Mouse (Mus musculus): ENCODE data around the gene Tmem132b. TPM values are rescaled to one million over a fixed set of nuclear protein-coding genes. Genes with fewer than 3 reads are reported as not detected.
A peak's percentile ranks its signal among the peaks of the same experiment; 100 is the strongest.

Tmem132b gene
- polyA plus RNA-seq, 1 experiment from 2014 or later = not detected

DNA sequence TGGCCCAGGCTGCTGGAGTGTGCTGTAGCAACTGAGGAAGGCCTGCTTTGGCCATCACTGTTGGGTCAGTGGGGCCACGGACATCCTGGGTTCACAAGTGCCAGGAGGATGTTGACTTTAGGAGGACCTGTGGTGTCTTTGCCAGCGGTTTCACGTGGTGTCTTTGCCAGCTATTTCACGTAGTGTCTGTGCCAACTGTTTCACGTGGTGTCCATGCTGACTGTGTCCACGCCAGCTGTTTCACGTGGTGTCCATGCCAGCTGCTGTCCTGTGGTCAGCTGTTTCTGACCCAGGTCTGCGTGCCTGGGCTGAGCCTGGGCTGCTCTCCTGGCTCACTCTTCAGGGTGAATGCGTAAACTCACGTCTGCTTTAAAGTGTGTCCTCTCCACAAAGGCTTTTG is 35.9 kb upstream of the Tmem132b start:
- Histone ChIP-seq H3K4me2 (ENCODE audit: low read depth, low read length) (no peak overlapping the region), H3K36me3 (replicated peaks; ENCODE audit: insufficient read depth, low read length) (peaks cover 19% of the 10 kb centered on the region), H3K27me3 (ENCODE audit: insufficient read depth, low read length) (no peaks in the 10 kb centered on the region), H3K9ac (replicated peaks) (no peak overlapping the region), H3K27ac (ENCODE audit: low read depth) (no peak overlapping the region), H3K4me3 (ENCODE audit: low read depth, low read length) (no peak overlapping the region), H3K9me3 (ENCODE audit: low read length) (no peaks in the 10 kb centered on the region), H3K4me1 (ENCODE audit: insufficient read depth) (no peaks in the 10 kb centered on the region)
- ATAC-seq = no peak
- no peak for DNase-seq
- no peak for TF ChIP-seq CTCF (IDR thresholded peaks at IDR 0.05; ENCODE audit: low read depth)
- TF ChIP-seq EP300 (IDR thresholded peaks at IDR 0.05; ENCODE audit: low read depth) = no peak
- WGBS (ENCODE audit: insufficient replicate concordance) = 86% methylated on average over 10 of the region's 10 CpGs

- Histone ChIP-seq H3K9ac (replicated peaks) (no peak overlapping the region), H3K36me3 (replicated peaks; ENCODE audit: insufficient read depth, low read length) (peaks cover 18% of the 10 kb centered on the region; the same call in 1 of the 2 replicates), H3K27me3 (ENCODE audit: insufficient read depth, low read length) (no peaks in the 10 kb centered on the region), H3K4me2 (ENCODE audit: low read depth, low read length) (no peak overlapping the region), H3K4me3 (ENCODE audit: low read depth, low read length) (no peak overlapping the region), H3K27ac (ENCODE audit: low read depth) (no peak overlapping the region), H3K9me3 (ENCODE audit: low read length) (no peaks in the 10 kb centered on the region), H3K4me1 (ENCODE audit: insufficient read depth) (no peaks in the 10 kb centered on the region)
- no peak for TF ChIP-seq EP300 (IDR thresholded peaks at IDR 0.05; ENCODE audit: low read depth)
- TF ChIP-seq CTCF (IDR thresholded peaks at IDR 0.05; ENCODE audit: low read depth) = peak; percentile 75
- peak; percentile 69 for DNase-seq
- no peak for ATAC-seq
- WGBS (ENCODE audit: insufficient replicate concordance) = 67% methylated on average over 12 of the region's 12 CpGs
Measured at GRCm38 (mm10) chr5:125497821-125498600, 33.6 kb upstream of the Tmem132b start.

DNA sequence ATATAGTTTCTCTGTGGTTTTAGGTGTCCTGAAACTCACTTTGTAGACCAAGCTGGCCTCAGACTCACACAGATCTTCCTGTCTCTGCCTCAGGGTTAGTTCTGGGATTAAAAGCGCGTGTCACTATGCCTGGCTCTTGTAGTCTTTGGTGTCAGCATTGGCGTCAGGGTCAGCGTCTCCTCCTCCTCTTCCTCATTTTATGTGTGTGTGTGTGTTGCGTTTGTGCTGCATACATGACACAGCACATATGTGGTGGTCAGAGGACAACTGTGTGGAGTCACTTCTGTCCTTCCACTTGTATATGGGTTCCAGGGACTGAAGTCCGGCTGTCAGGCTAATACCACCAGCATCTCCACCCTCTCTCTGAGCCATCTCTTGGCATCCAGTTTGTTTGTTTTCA is 30.1 kb upstream of the Tmem132b start:
- Histone ChIP-seq H3K9me3 (ENCODE audit: low read length) (no peaks in the 10 kb centered on the region), H3K4me3 (ENCODE audit: low read depth, low read length) (no peak overlapping the region), H3K27me3 (ENCODE audit: insufficient read depth, low read length) (no peaks in the 10 kb centered on the region), H3K36me3 (replicated peaks; ENCODE audit: insufficient read depth, low read length) (peaks cover 22% of the 10 kb centered on the region; the same call in 1 of the 2 replicates), H3K9ac (replicated peaks) (no peak overlapping the region), H3K4me2 (ENCODE audit: low read depth, low read length) (no peak overlapping the region), H3K27ac (ENCODE audit: low read depth) (no peak overlapping the region), H3K4me1 (ENCODE audit: insufficient read depth) (no peaks in the 10 kb centered on the region)
- 62% methylated on average over 6 of the region's 6 CpGs for WGBS (ENCODE audit: insufficient replicate concordance)
- no peak for DNase-seq
- TF ChIP-seq CTCF (IDR thresholded peaks at IDR 0.05; ENCODE audit: low read depth) (no peak), EP300 (IDR thresholded peaks at IDR 0.05; ENCODE audit: low read depth) (no peak)
- ATAC-seq = no peak

GRCm38 (mm10) chr5:125502186-125502585 is 29.4 kb upstream of the Tmem132b start:
- Histone ChIP-seq H3K36me3 (replicated peaks; ENCODE audit: insufficient read depth, low read length) (peaks cover 26% of the 10 kb centered on the region; the same call in 1 of the 2 replicates), H3K4me3 (ENCODE audit: low read depth, low read length) (no peak overlapping the region), H3K9ac (replicated peaks) (no peak overlapping the region), H3K9me3 (ENCODE audit: low read length) (no peaks in the 10 kb centered on the region), H3K27ac (ENCODE audit: low read depth) (no peak overlapping the region), H3K27me3 (ENCODE audit: insufficient read depth, low read length) (no peaks in the 10 kb centered on the region), H3K4me1 (ENCODE audit: insufficient read depth) (no peaks in the 10 kb centered on the region), H3K4me2 (ENCODE audit: low read depth, low read length) (no peak overlapping the region)
- WGBS (ENCODE audit: insufficient replicate concordance) = 62% methylated on average over 3 of the region's 3 CpGs
- no peak for ATAC-seq
- TF ChIP-seq CTCF (IDR thresholded peaks at IDR 0.05; ENCODE audit: low read depth) (no peak), EP300 (IDR thresholded peaks at IDR 0.05; ENCODE audit: low read depth) (no peak)
- no peak for DNase-seq

GRCm38 (mm10) chr5:125503628-125504027 is 27.9 kb upstream of the Tmem132b start:
- Histone ChIP-seq H3K9me3 (ENCODE audit: low read length) (no peaks in the 10 kb centered on the region), H3K4me1 (ENCODE audit: insufficient read depth) (no peaks in the 10 kb centered on the region), H3K27ac (ENCODE audit: low read depth) (0 out of 2 replicates have a peak overlapping the region, but pooled peaks have one; percentile 3), H3K4me2 (ENCODE audit: low read depth, low read length) (no peak overlapping the region), H3K36me3 (replicated peaks; ENCODE audit: insufficient read depth, low read length) (peaks cover 26% of the 10 kb centered on the region), H3K9ac (replicated peaks) (no peak overlapping the region), H3K27me3 (ENCODE audit: insufficient read depth, low read length) (no peaks in the 10 kb centered on the region), H3K4me3 (ENCODE audit: low read depth, low read length) (no peak overlapping the region)
- ATAC-seq (peak; percentile 33; the same call in 1 of the 2 replicates), DNase-seq (no peak)
- WGBS (ENCODE audit: insufficient replicate concordance) = 40% methylated on average over 6 of the region's 6 CpGs
- TF ChIP-seq EP300 (IDR thresholded peaks at IDR 0.05; ENCODE audit: low read depth) (no peak), CTCF (IDR thresholded peaks at IDR 0.05; ENCODE audit: low read depth) (no peak)

GRCm38 (mm10) chr5:125504692-125505091 is 26.9 kb upstream of the Tmem132b start:
- DNase-seq = no peak
- no peak overlapping the region for H3K4me2 ChIP-seq (ENCODE audit: low read depth, low read length)
- no peak for ATAC-seq
- no peak for TF ChIP-seq CTCF (IDR thresholded peaks at IDR 0.05; ENCODE audit: low read depth)
- no peak for TF ChIP-seq EP300 (IDR thresholded peaks at IDR 0.05; ENCODE audit: low read depth)
- H3K27ac ChIP-seq (ENCODE audit: low read depth) = no peak overlapping the region
- H3K9ac ChIP-seq (replicated peaks) = no peak overlapping the region
- no peaks in the 10 kb centered on the region for H3K9me3 ChIP-seq (ENCODE audit: low read length)
- H3K27me3 ChIP-seq (ENCODE audit: insufficient read depth, low read length) = no peaks in the 10 kb centered on the region
- H3K36me3 ChIP-seq (replicated peaks; ENCODE audit: insufficient read depth, low read length) = peaks cover 27% of the 10 kb centered on the region
- WGBS (ENCODE audit: insufficient replicate concordance) = 80% methylated on average over 11 of the region's 11 CpGs
- no peak overlapping the region for H3K4me3 ChIP-seq (ENCODE audit: low read depth, low read length)
- H3K4me1 ChIP-seq (ENCODE audit: insufficient read depth) = no peaks in the 10 kb centered on the region

Data from liver, postnatal 0 days (tissue).